Mouse (Mus musculus) spleen, adult 2 months (tissue): ENCODE measurements around the gene Prpf3.

Source experiments
- CTCF ChIP-seq: fragments of 200-500 bp; IDR thresholded peaks from 2 replicates; pipeline ENCODE4 v1.5.1; 2011; ENCODE audit warnings: mild to moderate bottlenecking, inconsistent platforms; ENCODE audit not compliant: insufficient read depth, insufficient read length, insufficient replicate concordance; ENCODE audit errors: extremely low read depth
- POLR2A ChIP-seq: fragments of 200-500 bp; IDR thresholded peaks from 2 replicates; pipeline ENCODE4 v1.6.1; 2011; ENCODE audit warnings: low read depth, low read length, inconsistent platforms

- TF ChIP-seq CTCF = no peak
- no peak for TF ChIP-seq POLR2A
Observed at GRCm38 (mm10) chr3:95856115-95856514, 430 bp upstream of the Prpf3 start.
